Mouse (Mus musculus) MEL (cell line): Measurements from ENCODE around the gene Cd164.

ENCODE experiments used
- CTCF ChIP-seq, 3 experiments: IDR thresholded peaks in 2 of 3; conservative IDR thresholded peaks in 1 of 3; 2 replicates each; pipeline ENCODE4 v1.5.1; 2011 to 2012; ENCODE audit warnings: low read length in 3 of 3, low read depth in 2 of 3, mild to moderate bottlenecking in 2 of 3, improper control_type of control experiment in 1 of 3, inconsistent platforms in 1 of 3, mixed read lengths in 1 of 3, moderate library complexity in 1 of 3; ENCODE audit not compliant: control insufficient read depth in 1 of 3, insufficient read depth in 1 of 3, poor library complexity in 1 of 3, severe bottlenecking in 1 of 3
- EP300 ChIP-seq, 2 experiments: IDR thresholded peaks; 2 replicates each; pipeline ENCODE4 v1.6.1; 2011; ENCODE audit warnings: improper control_type of control experiment in 2 of 2, low read length in 2 of 2, low read depth in 1 of 2, mild to moderate bottlenecking in 1 of 2
- MAFK ChIP-seq: IDR thresholded peaks from 2 replicates; pipeline ENCODE4 v1.6.1; 2011; ENCODE audit warnings: low read depth, mild to moderate bottlenecking, low read length, improper control_type of control experiment, borderline replicate concordance
- ZC3H11A ChIP-seq: IDR thresholded peaks from 2 replicates; pipeline ENCODE4 v1.6.1; 2012; ENCODE audit warnings: low read depth, mild to moderate bottlenecking, inconsistent platforms, low read length, improper control_type of control experiment

DNA sequence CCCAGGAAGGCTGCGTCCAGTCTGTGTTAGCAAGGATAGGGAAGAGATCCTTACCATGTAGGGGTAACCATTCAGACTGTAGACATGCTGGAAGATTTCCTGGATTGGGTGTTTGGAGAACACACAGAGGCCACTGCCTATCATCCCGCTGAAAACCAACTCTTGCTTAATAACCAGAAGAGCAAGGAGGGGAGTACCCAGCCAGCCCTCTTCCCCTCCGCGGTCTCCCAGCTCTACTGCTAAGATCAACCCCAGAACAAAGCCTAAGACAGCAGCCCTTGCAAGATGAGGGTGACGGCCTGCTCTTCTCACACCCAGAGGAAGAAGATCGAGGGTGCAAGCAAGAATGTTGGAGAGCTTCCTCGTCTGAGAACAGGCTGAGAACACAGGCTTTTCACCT is 30.3 kb upstream of the Cd164 start:
- TF ChIP-seq MAFK (no peak), CTCF (IDR thresholded peaks at IDR 0.05 in 2 of 3, conservative IDR thresholded peaks at IDR 0.05 in 1 of 3; ENCODE audit: control insufficient read depth in 1 of 3, insufficient read depth in 1 of 3, low read depth in 2 of 3, low read length in 3 of 3, poor library complexity in 1 of 3, severe bottlenecking in 1 of 3) (no peak), EP300 (IDR thresholded peaks at IDR 0.05; ENCODE audit: low read depth in 1 of 2, low read length in 2 of 2) (no peak), ZC3H11A (no peak)
